Mouse (Mus musculus): ENCODE data around the gene Gprin1. TPM values are rescaled to one million over a fixed set of nuclear protein-coding genes. Genes with fewer than 3 reads are reported as not detected.

Gene Gprin1
- polyA plus RNA-seq, 1 experiment from 2014 or later = 33.9 TPM

- H3K4me3 ChIP-seq = no peak overlapping the region
- H3K4me2 ChIP-seq = no peak overlapping the region
- 51% methylated on average over 6 of the region's 6 CpGs for WGBS
- no peak overlapping the region for H3K27ac ChIP-seq (replicated peaks)
- no peaks in the 10 kb centered on the region for H3K27me3 ChIP-seq
- no peaks in the 10 kb centered on the region for H3K36me3 ChIP-seq
- no peaks in the 10 kb centered on the region for H3K9me3 ChIP-seq
- H3K4me1 ChIP-seq (replicated peaks) = no peaks in the 10 kb centered on the region
- H3K9ac ChIP-seq = no peak overlapping the region
- ATAC-seq (ENCODE audit: low FRiP score, low read depth) = no peak
These were observed 44.8 kb downstream of the Gprin1 start for GRCm38 (mm10) chr13:54704890-54705289.

GRCm38 (mm10) chr13:54702507-54702906 lies 47.2 kb downstream of the Gprin1 start:
- WGBS = 62% methylated on average over 7 of the region's 7 CpGs
- Histone ChIP-seq H3K4me1 (replicated peaks) (no peaks in the 10 kb centered on the region), H3K4me2 (no peak overlapping the region), H3K27me3 (no peaks in the 10 kb centered on the region), H3K27ac (replicated peaks) (no peak overlapping the region), H3K36me3 (no peaks in the 10 kb centered on the region), H3K9ac (no peak overlapping the region), H3K4me3 (no peak overlapping the region), H3K9me3 (no peaks in the 10 kb centered on the region)
- ATAC-seq (ENCODE audit: low FRiP score, low read depth) = no peak

- Histone ChIP-seq H3K36me3 (no peaks in the 10 kb centered on the region), H3K9ac (no peak within 1 kb of the TSS), H3K27me3 (no peaks in the 10 kb centered on the region), H3K4me1 (replicated peaks) (no peaks in the 10 kb centered on the region), H3K4me3 (no peak within 1 kb of the TSS), H3K4me2 (no peak within 1 kb of the TSS), H3K9me3 (no peaks in the 10 kb centered on the region), H3K27ac (replicated peaks) (no peak within 1 kb of the TSS)
- WGBS = 53% methylated on average over 5 of the region's 5 CpGs
- ATAC-seq (ENCODE audit: low FRiP score, low read depth) = no peak
These were observed 48.4 kb downstream of the Gprin1 start, which contains the start of gene Cdhr2 for GRCm38 (mm10) chr13:54701243-54701642. TSS of gene Cdhr2 (plus strand) at chr13:54701461.

GRCm38 (mm10) chr13:54695479-54696230 lies 54.0 kb downstream of the Gprin1 start:
- Histone ChIP-seq H3K9ac (no peak overlapping the region), H3K36me3 (no peaks in the 10 kb centered on the region), H3K4me3 (no peak overlapping the region), H3K27ac (replicated peaks) (no peak overlapping the region), H3K4me1 (replicated peaks) (peaks cover 28% of the 10 kb centered on the region), H3K27me3 (no peaks in the 10 kb centered on the region), H3K9me3 (no peaks in the 10 kb centered on the region), H3K4me2 (no peak overlapping the region)
- no peak for ATAC-seq (ENCODE audit: low FRiP score, low read depth)
- 90% methylated on average over 11 of the region's 11 CpGs for WGBS

DNA sequence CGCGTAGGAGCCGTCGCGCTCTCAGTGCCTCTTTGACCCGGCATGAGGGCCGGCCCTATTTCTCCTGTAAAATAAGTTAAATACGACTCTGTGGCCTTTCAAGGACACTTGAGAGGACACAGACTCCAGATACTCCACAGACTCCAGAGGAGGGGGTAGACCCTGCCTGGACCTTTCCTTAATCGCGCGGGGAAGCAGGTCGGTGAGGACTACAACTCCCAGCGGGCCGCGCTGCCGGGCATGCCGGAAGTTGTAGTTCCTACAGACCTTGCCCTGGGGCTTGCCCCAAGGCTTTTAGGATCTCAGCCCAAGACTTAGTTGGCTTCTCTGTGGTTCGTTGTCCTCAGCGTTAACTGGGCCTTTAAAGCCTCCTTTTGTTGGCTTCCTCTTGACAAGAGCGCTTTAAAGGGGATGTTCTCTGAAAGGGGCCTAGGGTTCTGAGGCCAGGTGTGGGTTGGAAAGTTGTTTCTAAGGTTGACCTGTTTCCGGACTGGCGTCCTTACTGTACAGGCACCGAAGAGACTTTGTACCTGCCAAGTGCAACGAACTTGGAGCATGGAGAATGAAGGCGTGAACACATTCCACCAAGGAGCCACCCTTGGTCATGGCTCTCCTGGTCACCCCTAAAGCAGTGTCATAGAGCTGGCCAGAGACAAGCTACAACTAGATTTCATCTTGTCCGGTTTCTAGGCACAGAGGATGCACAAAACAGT lies 55.2 kb downstream of the Gprin1 start:
- Histone ChIP-seq H3K4me2 (peak overlapping the region; percentile 82), H3K27me3 (no peaks in the 10 kb centered on the region), H3K36me3 (no peaks in the 10 kb centered on the region), H3K27ac (replicated peaks) (peak overlapping the region; percentile 93), H3K4me3 (peak overlapping the region; percentile 96), H3K9me3 (no peaks in the 10 kb centered on the region), H3K4me1 (replicated peaks) (peaks cover 35% of the 10 kb centered on the region), H3K9ac (peak overlapping the region; percentile 42)
- peak; percentile 83 for ATAC-seq (ENCODE audit: low FRiP score, low read depth)
- 17% methylated on average over 25 of the region's 26 CpGs for WGBS

DNA sequence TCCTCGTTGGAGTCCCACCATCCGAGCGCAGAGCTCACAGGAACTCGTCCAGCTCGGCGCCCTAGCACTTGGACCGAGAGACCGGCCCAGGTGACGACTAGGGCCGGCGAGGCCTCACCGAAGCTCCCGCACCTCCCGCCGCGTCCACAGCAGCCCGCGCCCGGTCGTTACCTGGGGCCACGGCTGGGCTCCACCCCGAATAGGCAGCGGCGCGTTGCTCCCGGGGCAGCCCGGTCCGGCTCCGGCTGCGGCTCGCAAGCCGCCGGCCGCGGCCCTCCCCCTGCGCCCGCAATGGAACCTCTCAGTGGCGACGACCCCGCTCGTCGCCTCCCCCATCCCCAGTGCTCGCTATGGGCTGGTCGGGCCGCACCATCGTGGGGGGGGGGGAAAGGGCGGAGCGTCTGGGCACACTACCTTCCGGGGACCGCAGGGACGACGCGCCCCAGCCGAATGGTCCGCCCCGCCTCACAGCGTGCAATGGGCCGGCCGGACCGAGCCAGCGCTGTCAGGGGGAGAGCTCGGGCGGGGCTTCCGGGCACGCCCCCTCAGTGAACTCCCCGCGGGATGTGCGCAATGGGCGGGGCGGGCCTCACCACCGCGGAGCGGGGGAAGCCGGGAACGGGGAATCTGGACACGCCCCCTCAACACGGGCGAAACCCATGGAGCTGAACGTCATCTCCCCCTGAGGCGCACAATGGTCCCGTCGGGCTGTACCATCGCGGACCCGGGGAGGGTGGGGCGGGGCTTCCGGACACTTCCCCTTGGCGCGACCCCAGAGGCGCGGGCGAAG lies 55.9 kb downstream of the Gprin1 start, which contains the start of gene Rnf44:
Gene Rnf44, minus strand, starts transcription at position 350 of the 790 bp plus-strand sequence.
- ATAC-seq (ENCODE audit: low FRiP score, low read depth) = peak; percentile 96
- Histone ChIP-seq H3K9me3 (no peaks in the 10 kb centered on the region), H3K27me3 (no peaks in the 10 kb centered on the region), H3K4me1 (replicated peaks) (peaks cover 39% of the 10 kb centered on the region), H3K36me3 (no peaks in the 10 kb centered on the region), H3K4me2 (peak within 1 kb of the TSS; percentile 82), H3K4me3 (peak within 1 kb of the TSS; percentile 96), H3K9ac (peak within 1 kb of the TSS; percentile 98), H3K27ac (replicated peaks) (peak within 1 kb of the TSS; percentile 93)
- WGBS = under 1% methylated on average over 81 of the region's 92 CpGs

DNA sequence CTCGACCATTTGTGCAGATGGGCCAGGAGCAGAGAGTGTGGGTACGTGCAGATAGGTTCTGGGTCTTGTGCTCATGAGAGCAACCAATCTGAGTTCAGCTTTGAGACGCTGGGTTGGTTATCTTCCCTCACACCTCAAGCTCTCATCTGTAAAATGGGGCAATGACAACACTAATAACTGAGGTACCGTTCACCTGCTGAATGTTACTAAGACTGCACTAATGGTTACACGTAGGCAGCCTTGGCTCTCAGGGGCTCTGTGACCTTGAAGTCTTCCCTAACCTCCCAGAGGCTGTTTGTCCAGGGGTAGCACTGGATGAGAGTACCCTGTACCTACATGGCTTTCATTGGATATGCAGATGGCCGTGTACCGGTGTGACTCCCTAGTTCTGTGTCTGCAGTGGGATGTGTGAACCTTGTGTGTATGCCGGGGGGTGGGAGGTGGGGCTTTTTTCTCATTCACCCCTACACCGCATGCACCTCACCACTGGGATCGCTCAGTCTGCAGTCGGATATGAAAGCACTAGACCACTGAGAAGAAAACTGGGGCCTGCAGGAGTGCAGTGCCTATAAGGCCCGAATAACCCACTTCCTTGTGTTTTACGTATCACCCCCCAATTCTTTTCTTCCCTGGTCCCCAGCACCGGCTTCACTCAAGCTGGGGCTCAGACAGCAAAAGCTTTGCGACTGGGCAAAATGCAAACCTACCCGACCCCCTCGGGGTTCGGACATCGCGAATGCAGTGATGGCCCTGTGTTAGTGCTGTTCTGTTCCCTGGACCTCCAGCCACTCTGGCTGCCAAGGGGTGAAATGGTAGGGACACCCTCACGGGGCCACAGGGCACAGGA lies 56.7 kb downstream of the Gprin1 start:
- Histone ChIP-seq H3K4me3 (peak overlapping the region; percentile 96), H3K4me2 (peak overlapping the region; percentile 82), H3K36me3 (no peaks in the 10 kb centered on the region), H3K9me3 (no peaks in the 10 kb centered on the region), H3K27me3 (no peaks in the 10 kb centered on the region), H3K27ac (replicated peaks) (peak overlapping the region; percentile 93), H3K4me1 (replicated peaks) (peaks cover 46% of the 10 kb centered on the region), H3K9ac (peak overlapping the region; percentile 98)
- no peak for ATAC-seq (ENCODE audit: low FRiP score, low read depth)
- 13% methylated on average over 21 of the region's 21 CpGs for WGBS

- no peak for ATAC-seq (ENCODE audit: low FRiP score, low read depth)
These were observed 57.9 kb downstream of the Gprin1 start for GRCm38 (mm10) chr13:54691737-54692136.

DNA sequence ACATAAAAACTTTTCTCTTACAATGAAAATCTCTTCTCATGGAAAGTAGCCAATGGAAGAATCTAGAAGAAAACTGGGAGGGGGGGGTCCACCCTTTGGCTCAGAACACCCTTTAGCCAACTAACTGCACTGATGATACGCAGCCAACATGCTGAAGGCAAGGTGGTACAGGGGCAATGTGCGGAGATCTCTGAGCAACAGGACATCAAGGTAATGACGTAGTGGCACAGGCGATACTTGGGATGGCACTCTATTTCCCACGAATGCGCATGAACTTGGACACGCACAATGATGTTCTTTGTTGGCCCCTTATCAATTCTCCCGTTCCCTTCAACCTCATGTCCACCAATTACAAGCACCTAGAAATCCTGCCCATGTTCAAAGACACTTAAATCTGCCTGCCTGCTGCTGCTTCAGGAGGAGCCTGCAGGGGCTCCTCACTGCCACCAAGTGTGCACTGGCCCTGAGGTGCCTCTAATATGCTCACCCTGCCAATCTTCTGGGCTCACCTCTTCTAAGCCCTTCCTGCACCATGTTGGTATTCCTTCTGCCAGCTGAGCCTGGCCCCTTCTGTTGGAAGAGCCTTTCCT lies 59.4 kb downstream of the Gprin1 start:
- Histone ChIP-seq H3K9ac (no peak overlapping the region), H3K4me3 (no peak overlapping the region), H3K9me3 (no peaks in the 10 kb centered on the region), H3K27ac (replicated peaks) (no peak overlapping the region), H3K4me1 (replicated peaks) (peaks cover 59% of the 10 kb centered on the region), H3K27me3 (no peaks in the 10 kb centered on the region), H3K36me3 (no peaks in the 10 kb centered on the region), H3K4me2 (no peak overlapping the region)
- 93% methylated on average over 8 of the region's 8 CpGs for WGBS
- no peak for ATAC-seq (ENCODE audit: low FRiP score, low read depth)

More at GRCm38 (mm10) chr13:54691737-54692136, 57.9 kb downstream of the Gprin1 start:
- H3K4me3 ChIP-seq = no peak overlapping the region
- H3K9ac ChIP-seq = peak overlapping the region; percentile 98; the same call in 1 of the 2 replicates
- no peaks in the 10 kb centered on the region for H3K36me3 ChIP-seq
- H3K27ac ChIP-seq (replicated peaks) = no peak overlapping the region
- H3K27me3 ChIP-seq = no peaks in the 10 kb centered on the region
- H3K4me1 ChIP-seq (replicated peaks) = peaks cover 46% of the 10 kb centered on the region
- H3K9me3 ChIP-seq = no peaks in the 10 kb centered on the region
- H3K4me2 ChIP-seq = peak overlapping the region; percentile 82; the same call in 1 of the 2 replicates

GRCm38 (mm10) chr13:54687575-54688424 lies 61.9 kb downstream of the Gprin1 start:
- Histone ChIP-seq H3K4me3 (peak overlapping the region; percentile 85), H3K4me1 (replicated peaks) (peaks cover 67% of the 10 kb centered on the region), H3K36me3 (peaks cover 16% of the 10 kb centered on the region), H3K27me3 (no peaks in the 10 kb centered on the region), H3K27ac (replicated peaks) (peak overlapping the region; percentile 99), H3K9ac (peak overlapping the region; percentile 97), H3K9me3 (no peaks in the 10 kb centered on the region), H3K4me2 (peak overlapping the region; percentile 70)
- ATAC-seq (ENCODE audit: low FRiP score, low read depth) = peak; percentile 90
- under 1% methylated on average over 79 of the region's 82 CpGs for WGBS

Data from hindbrain, embryonic 15.5 days (tissue).